Mouse (Mus musculus) urinary bladder, postnatal 4 days (tissue): ENCODE results near the gene Myh10.
"Not testable (repeated sequence)": the region's sequence is repeated elsewhere in the genome, so short reads cannot be mapped to it uniquely, and the experiment has no call there.

Experiments used
- DNase-seq, 2 experiments: peaks; one replicate each; pipeline ENCODE4 v3.0.0; 2021 to 2022; ENCODE audit warnings: low spot score in 2 of 2

Gene Myh10

DNA sequence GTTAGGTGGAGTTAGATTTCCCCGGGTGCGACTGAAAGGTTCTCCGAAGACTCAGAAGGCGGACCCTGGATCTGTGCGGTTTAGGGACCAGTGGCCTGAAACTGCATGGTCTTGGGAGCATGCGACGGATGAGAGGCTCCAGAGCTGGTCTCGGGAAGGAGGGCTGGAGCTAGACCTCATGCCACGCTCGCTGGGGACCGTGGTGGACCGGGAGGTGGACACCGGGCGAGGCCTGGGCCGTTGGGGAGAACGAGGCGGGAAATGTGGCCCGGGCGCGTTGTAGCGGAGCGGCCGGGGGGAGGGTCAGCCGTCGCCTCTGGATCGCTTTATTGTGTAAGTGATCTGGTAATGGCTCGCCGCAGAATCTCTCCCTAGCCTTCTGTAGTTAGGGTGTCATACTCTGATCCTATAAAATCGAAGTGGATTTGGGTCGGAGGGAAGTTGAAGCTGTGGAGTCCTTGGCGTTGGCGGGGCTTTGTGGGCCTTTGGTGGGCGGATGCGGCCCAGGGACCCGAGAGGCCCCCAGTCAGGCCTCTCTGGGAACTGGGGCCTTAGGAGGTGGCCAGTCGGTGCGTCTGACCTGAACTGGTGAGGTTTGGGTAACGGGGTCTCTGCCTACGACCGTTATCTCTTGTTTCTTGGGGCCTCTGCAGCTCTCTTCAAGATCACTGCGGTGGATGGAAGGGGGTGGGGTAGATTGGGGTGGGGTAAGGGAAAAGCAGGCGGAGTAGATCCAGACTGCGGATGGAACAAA, 1.5 kb downstream of the Myh10 start:
- DNase-seq = peak in 1 of 2 experiments; percentile 27

DNA sequence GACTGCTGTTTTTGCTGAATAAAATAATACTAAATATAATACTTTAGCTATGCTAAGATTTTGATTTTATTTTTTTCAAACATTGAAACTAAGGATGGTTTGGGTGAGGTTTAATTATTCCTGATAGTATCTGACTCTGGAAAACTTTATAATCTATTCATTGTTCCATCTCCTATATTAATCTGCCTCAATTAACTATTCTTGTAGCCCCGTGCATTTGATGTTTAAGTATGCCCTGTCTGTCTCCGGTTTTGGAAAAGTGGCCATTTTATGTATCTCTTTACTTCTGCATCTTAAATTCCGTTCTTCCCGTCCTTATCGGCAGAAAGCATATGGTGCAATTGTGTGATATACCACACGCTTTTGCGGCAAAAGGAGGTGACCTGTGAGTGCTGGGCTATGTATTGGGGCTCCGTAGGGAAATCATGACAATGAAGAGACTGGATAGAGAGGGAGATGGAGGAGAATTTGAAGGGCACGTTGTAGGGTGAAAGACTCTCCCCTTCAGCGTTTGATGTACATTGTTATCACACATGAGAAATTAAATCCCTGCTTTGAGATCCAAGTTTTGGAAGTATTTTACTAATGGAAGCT, 2.2 kb downstream of the Myh10 start:
- no peak for DNase-seq

DNA sequence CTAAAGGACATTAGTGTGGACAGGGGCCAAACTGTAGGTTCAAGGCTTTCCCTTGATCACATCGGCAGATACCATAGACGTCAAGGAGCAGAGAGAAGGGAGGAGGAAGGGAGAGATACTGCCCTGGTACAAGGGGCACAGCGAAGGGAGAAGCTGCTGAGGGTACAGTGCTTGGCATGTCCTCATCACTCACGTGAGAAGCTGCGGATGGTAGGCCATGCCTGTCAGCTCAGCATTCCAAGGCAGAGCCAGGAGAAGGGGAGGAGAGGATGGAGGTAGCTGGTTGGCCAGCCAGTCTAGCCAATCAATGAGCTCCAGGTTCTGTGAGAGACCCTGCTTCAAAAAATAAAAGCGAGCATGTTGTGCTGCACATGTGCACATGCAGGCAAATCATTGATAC, 11.0 kb downstream of the Myh10 start:
- DNase-seq = no peak

DNA sequence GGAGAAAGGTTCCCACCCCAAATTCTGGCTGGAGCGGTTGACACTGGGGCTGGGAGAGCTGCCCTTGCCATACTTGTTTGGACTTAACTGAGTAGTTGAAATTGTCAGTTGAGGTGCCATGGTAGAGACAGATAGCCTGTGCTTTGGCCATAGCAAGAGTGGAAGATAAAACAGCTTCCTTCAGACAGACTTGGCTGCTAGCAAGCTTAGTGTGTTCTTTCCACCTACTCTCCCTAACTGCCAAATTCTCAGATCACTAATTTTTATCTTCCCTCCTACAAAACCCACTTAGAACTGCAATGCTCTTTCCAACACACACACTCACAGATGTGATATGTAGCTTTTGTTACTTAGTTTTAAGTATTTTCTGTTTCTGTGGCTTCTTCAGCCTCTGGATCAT, 12.0 kb downstream of the Myh10 start:
- DNase-seq = no peak

DNA sequence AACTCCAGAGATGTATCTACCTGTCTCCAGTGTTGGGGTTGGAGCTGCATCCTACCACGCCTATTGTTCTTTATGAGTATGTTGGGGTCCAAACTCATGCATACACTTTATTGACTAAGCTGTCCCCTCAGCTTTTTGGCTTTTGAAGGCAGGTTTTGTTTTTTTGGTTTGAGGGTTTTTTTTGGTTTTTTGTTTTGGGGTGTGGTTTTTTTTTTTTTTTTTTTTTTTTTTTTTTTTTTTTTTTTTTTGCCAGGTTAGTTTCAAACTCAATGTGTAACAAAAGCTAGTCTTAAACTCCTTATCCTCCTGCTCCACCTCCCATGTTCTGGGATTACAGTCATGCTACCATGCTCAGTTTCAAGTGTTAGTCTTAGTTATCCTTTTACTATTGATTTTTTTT, 12.9 kb downstream of the Myh10 start:
- DNase-seq = no peak

DNA sequence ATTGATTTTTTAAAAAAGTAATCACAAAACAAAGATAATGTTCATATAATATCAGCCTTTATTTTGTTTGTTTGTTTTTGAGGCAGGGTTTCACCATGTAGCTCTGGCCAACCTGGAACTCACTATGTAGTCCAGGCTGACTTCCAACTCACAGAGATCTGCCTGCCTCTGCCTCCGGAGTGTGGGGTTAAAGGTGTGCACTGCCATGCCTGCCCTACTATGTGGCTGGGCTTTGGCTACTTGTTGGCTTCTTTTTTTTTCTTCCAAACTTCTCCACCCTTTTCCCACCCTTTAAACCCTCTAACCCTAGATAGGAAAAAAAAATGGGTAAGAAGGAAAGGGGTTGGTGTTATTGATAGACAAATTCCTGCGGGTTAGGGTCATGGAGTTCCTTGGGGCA, 13.5 kb downstream of the Myh10 start:
- DNase-seq = no peak

DNA sequence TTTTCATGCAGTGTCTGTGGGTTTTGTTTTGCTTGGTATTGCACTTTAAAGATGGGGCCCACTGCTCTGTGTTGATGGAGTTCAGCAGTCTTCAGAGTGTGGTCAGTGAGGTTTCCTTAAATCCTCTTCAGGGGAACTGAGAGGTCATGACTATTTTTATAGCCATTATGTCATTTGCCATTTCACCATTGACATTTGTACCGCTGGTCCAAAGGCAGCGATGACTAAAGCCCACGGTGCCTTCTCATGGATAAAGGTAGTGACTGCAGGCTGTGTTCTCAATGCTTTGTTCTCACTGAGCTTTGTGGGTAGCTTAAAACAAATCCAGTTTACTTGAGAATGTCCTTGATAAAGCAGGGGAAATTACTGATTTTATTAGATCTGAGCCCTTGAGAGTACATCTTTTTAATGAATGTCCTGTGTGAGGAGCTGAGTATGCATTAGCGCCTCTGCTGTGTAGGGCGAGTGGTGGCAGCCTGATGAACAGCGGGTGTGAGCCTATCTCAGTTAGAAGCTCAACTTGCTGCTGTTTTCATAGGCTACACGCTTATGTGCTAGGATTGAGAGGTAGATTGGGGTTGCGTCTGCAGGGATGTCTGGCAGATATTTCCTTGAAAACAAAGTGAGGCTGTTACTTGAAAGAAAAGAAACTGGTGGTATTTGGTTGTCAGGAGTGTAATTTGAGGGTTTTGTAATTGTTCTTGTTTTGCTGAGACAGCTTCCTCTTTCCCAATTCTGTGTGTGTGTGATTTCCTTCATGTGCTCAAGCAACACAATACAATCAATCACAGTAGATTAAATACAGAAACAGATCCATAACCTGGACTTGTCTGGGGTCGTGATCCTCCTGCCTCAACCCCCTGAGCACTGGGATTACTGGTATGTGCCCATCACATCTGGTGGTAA, 15.4 kb downstream of the Myh10 start:
- no peak for DNase-seq

DNA sequence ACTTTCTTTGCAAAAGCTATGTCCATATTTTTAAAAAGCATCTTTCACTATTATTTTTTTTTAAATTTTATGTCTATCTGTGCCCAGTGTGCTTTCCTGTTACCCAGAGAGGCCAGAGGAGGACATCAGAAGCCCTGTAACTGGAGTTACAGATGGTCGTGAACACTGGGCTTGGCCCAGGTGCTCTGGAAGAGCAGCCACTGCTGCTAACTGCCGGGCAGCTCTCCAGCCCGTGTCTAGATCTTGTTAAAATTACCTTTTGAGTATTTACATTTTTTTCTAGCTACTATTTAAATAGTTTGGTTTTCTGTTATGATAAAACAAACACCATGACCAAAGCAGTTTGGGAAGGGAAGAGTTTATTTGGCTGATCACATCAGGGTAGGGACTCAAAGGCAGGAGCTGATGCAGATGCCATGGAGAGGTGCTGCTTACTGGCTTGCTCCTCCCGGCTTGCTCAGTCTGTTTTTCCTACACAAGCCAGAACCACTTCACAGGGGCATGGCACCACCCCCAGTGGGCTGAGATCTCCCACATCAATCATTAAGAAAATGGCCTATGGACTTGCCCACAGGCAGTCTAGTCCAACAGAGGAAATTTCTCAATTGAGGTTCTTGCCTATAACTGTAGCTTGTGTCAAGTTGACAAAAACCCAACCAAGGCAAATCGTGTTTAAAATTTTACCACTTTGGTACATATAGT, 16.7 kb downstream of the Myh10 start:
- DNase-seq = no peak

DNA sequence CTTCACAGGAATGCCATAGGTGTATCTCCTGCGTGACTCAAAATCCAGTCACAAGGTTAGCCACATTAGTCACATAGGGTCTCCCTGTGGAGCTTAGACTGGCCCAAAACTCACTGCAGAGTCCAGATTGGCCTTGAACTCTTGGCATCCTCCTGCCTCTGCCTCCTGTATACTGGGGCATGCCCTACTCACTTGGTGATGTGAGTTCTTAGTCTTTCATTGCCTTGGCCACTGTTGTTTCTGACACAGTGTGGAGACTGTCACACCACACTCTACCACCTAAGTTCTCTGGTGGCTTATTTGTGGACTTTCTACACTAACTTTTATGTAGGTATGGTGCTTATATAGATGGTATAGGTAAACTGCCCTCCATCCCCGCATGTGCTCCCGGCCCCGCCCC, 24.8 kb downstream of the Myh10 start:
- DNase-seq = no peak

DNA sequence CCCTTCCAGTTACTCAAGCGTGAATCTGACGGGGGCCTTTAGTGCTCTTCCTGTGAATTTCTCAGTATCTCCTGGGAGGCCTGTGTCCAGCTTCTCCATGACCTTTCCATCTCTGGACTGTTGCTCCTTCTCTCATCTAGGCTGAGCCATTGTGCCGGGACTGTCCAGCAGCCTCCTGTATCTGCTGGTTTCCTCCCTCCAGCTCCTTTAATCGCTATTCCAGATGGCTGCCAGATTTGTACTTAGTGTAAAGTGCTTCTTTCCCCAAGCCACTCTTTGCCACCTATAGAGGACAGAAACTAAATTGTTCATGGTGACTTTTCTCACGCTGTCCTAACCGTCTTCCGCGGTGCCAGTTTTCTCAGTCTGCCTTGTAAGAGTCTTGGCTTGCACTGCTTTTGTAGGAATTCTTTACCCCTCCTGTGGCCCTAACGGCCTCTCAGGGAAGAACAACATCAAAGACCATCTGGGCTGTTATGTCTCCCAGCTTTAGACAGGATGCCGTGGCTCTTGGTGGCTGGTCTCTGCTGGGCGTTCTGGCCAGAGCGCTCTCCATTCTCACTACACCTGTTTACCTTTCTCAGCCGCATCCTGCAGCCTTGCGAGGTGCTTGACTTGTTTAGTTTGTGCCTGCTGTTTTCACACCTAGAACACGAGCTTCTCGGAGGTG, 25.9 kb downstream of the Myh10 start:
- DNase-seq = no peak

DNA sequence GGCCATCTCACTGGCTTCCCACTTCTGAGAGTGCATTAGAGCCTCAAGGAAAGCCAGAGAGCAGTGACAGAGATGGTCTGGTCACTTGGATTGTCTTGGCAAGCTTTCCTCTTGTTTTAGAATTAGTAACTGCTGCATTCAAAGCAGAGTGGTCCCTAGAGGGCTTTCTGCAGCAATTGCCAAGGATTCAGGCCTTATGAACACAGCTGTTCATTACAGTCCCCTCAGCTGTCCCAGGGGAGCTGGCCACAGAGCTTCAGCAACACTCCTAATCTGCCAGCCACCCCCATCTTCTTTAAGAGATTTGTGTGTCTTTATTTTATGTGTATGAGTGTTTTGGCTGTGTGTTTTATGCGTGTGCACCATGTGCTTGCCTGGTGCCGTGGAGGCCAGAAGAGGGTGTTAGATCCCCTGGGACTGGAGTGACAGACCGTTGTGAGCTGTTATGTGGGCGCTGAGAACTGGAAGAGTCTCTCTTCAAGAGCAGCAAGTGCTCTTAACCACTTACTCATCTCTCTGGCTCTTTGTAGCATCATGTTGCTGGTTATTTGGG, 27.8 kb downstream of the Myh10 start:
- no peak for DNase-seq

DNA sequence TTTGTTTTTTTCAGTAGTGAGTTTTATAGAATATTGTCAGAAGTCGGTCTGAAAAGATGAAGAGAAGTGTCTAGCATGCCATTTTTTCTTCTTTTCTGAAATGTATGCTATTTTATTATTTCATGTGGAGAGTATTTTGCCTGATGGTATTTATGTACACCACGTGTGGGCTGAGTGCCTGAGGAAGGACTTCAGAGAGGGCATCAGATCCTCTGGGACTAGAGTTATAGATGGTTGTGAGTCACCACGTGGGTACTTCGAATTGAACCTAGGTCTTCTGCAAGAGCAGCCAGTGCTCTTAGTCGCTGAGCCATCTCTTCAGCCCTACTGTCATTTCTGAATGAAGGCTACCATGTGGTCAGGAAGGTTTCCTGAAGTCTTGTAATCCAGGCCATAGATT, 28.4 kb downstream of the Myh10 start:
- DNase-seq = no peak

DNA sequence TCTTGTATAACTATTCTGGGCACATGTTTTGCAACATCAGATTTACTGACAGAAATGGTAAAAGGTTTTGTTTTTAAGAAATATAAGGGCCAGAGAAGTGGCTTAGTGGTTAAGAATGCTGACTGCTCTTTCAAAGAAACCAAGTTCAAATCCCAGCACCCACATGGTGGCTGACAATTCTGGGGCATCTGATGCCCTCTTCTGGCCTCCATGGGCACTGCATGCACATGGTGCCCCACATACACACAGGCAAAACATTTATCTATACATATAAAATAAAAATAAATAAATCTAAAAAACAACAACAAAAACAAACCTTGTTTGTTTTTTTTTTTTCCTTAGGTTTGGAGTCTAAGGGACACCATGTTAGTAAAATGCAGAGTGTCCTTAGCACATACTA, 32.8 kb downstream of the Myh10 start:
- DNase-seq = no peak

DNA sequence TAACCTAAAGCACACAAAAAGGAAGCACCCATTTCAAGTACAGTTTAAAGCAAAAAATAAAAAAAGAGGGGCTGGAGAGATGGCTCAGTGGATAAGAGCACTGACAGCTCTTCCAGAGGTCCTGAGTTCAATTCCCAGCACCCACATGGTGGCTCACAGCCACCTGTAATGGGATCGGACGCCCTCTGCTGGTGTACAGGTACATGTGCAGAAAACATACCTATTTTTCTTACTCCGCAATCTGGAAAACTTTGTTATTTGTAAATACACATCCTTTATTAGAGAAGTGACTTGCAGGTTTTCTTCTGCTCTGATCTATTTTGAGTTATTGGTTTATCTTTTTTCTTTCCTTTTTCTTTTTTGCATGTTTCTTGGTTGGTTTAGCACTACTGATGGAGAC, 37.3 kb downstream of the Myh10 start:
- no peak for DNase-seq

DNA sequence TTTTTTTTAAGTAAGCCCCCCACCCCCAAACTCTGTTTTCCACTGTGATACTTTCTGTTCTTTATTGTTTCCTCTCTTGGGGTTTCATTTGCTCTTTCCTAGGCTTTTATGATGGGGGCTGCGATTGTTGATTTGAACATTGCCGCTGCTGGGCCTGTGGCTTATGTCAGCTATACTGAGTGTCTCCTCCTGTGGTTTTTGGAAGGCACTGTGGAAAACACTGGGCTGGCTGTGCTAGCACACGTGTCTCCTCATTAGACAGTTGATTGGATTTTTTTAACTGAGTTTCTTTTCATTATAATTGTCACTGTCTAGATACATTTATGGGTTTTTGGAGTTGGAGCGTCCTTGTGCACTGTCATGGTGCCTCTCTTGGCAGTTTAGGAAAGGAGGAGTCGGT, 39.4 kb downstream of the Myh10 start:
- no peak for DNase-seq

DNA sequence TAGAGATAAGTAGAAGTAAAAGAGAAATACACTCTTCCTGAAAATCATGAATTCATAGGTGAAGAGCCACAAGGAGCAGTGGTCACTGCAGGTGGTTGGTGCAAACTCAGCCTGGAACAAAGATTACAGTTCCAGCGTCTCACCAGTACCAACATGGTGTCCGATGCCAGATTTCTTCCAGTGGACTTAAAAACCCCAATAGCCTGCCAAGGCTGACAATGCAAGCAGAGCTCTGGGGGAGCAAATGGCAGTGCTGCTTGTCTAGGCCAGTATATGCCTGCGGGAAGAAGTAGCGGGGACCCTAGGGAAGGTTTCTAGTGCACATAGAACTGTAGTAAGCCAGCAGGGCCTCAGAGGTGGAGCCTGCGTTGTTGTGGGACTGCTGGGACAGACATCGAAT, 40.7 kb downstream of the Myh10 start:
- no peak for DNase-seq

DNA sequence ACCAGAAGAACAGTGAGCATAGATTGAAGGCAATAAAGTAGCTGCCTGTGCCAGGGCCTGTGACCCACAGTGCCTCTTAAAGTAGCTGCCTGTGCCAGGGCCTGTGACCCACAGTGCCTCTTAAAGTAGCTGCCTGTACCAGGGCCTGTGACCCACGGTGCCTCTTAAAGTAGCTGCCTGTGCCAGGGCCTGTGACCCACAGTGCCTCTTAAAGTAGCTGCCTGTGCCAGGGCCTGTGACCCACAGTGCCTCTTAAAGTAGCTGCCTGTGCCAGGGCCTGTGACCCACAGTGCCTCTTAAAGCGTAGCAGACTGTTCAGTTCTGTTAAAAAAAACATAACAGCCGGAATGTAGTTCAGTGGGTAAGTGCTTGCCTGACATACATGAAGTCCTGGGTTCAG, 42.0 kb downstream of the Myh10 start:
- not testable (repeated sequence) for DNase-seq

DNA sequence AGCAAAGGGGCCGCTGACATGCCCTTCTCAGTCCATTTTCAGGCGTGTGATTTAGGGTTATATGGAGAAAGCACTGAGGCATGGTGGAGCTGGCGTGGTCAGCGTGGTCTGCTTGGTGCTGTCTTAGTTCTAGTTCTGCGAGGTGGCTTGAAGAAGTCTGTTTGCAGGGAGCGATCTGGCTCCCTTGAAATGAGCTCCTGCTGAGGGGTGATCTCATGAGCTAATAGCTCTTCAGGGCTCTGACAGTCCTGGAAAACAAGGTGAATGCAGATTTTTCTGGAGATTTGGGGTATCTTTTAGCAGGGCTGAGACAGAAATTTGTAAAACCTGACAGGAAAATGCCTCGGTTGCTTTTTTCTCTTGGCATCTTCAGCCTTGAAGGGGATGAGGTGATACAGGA, 48.1 kb downstream of the Myh10 start:
- DNase-seq = no peak

DNA sequence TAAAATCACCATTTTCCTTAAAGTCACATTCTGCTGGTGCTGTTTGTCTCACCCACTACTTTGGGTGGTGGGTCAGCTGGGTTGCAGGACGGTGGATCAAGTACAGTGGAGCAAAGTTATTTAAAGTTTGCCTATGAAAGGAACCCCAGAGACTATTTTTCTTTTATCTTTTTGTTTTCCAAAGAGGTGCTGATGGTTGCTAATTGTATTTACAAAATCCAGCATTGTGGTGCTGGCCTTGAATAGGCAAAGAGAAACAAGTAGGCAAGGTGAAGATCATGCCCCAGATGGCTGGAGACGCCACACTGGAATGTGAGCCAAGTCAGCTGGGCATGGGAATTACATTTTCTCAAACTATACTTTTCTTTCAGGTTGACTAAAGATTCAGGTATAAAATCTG, 51.3 kb downstream of the Myh10 start:
- no peak for DNase-seq

DNA sequence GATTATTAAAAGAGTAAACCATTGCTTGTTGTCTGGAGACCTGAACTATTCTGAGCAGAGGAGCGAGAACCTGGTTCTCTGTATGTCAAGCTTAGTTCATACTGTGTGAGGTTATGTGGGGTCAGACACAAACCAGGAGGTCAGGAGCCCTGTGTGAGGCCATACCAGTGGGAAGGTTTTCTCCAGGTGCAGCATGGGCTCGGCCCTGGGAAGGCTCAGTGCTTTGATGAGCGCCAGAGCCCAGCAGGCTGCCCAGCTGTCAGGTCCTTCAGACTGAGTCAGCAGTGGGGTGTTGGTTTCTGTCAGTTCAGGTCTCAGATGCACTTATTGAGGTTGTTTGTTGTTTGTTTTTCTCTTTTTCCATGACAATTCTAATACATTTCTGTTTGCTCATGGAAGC, 52.8 kb downstream of the Myh10 start:
- no peak for DNase-seq
